Mouse (Mus musculus) macrophage (primary cell): ENCODE results near the gene Fubp1. TPM values are rescaled to one million over a fixed set of nuclear protein-coding genes. Genes with fewer than 3 reads are reported as not detected.
A peak's percentile ranks its signal among the peaks of the same experiment; 100 is the strongest.

ENCODE experiments used
- H3K27ac ChIP-seq: fragments of 350-480 bp; formaldehyde crosslinking; 2 replicates; pipeline ENCODE4 v1.9.0; 2021
- H3K36me3 ChIP-seq: fragments of 350-480 bp; formaldehyde crosslinking; 2 replicates; pipeline ENCODE4 v1.9.0; 2021; ENCODE audit errors: inconsistent target
- H3K4me3 ChIP-seq: fragments of 350-480 bp; formaldehyde crosslinking; 2 replicates; pipeline ENCODE4 v1.9.0; 2021; ENCODE audit errors: inconsistent target
- H3K79me2 ChIP-seq: fragments of 350-480 bp; formaldehyde crosslinking; 2 replicates; pipeline ENCODE4 v1.9.0; 2021; ENCODE audit errors: inconsistent target
- WGBS: methylation state at CpG from one replicate; pipeline ENCODE4 v1.1.7; 2026; ENCODE audit warnings: inconsistent platforms; ENCODE audit not compliant: missing documents; 5-methylcytosine and 5-hydroxymethylcytosine counted together
- polyA plus RNA-seq: library from polyadenylated mRNA; stranded (reverse); fragments of 250-400 nt; gene quantifications from 3 replicates; pipeline ENCODE4 v1.2.4, GENCODE M21; 2018; ENCODE audit warnings: inconsistent platforms

The Fubp1 gene
- polyA plus RNA-seq, 1 experiment from 2014 or later, result 88.5 TPM

- Histone ChIP-seq H3K79me2 (peaks cover 7% of the 10 kb centered on the region), H3K36me3 (no peaks in the 10 kb centered on the region), H3K27ac (no peak overlapping the region), H3K4me3 (no peak overlapping the region)
- WGBS, result 91% methylated on average over 3 of the region's 3 CpGs
Measured at GRCm38 (mm10) chr3:152203996-152204395, 6.2 kb upstream of the Fubp1 start.

DNA sequence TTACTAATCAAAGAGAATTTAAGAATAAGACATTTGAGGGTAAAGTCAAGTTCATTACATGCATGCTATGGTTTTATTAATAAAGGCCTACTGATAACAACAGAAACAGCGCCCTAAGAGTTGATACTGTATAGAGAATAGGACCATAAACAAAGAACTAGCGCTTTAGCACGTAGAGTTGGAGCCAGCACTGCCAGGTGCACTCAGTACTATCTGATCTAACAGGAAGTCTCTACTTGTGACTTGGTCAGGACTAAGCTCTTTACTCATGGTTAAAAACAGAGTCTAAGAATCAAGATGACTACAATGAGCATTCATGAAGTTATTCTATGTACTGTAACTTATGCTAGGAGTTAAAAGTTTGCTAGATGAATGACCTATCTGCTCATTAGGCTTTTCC lies 5.6 kb upstream of the Fubp1 start:
- WGBS, result 89% methylated on average over 3 of the region's 3 CpGs
- Histone ChIP-seq H3K4me3 (no peak overlapping the region), H3K79me2 (peaks cover 13% of the 10 kb centered on the region), H3K27ac (no peak overlapping the region), H3K36me3 (no peaks in the 10 kb centered on the region)

GRCm38 (mm10) chr3:152207156-152207555 lies 3.1 kb upstream of the Fubp1 start:
- Histone ChIP-seq H3K4me3 (no peak overlapping the region), H3K79me2 (peaks cover 26% of the 10 kb centered on the region), H3K36me3 (no peaks in the 10 kb centered on the region), H3K27ac (no peak overlapping the region)
- 98% methylated on average over 4 of the region's 4 CpGs for WGBS

DNA sequence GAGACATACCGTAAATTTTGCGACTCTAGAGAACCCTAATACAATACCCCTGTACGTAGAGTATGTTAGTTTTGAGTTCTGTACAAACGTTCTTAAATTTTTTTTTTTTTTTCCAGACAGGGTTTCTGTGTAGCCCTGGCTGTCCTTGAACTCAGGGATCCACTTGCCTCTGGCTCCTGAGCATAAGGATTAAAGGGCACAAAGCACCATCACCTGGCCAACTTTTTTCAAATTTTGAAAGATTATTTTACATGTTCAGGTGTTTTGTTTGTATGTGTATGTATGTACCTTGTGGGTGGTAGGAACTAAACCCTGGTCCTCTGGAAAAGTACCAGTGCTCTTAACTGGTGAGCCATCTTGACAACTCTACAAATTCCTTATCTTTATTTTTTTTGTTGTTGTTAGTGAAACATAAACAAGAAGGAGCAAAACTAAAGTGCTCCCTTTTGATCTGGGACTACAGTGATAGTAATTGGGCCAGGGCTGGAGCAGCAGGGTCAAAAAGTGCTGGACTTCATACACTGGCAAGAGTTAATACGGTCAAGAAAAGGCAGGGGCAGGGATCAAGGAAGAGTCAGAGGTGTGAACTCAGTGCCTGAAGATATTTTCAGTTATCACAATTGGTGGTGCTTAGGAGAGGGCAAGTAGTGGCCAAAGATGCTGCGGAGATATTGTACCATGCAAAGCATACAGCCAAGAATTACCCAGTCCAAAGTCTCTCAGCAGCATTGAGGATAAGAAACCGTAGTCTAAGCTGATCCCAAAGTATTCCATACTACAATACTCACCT lies 1.9 kb upstream of the Fubp1 start:
- H3K79me2 ChIP-seq, result peaks cover 37% of the 10 kb centered on the region
- H3K4me3 ChIP-seq, result no peak overlapping the region
- H3K27ac ChIP-seq, result no peak overlapping the region
- 93% methylated on average over 7 of the region's 7 CpGs for WGBS
- no peaks in the 10 kb centered on the region for H3K36me3 ChIP-seq

DNA sequence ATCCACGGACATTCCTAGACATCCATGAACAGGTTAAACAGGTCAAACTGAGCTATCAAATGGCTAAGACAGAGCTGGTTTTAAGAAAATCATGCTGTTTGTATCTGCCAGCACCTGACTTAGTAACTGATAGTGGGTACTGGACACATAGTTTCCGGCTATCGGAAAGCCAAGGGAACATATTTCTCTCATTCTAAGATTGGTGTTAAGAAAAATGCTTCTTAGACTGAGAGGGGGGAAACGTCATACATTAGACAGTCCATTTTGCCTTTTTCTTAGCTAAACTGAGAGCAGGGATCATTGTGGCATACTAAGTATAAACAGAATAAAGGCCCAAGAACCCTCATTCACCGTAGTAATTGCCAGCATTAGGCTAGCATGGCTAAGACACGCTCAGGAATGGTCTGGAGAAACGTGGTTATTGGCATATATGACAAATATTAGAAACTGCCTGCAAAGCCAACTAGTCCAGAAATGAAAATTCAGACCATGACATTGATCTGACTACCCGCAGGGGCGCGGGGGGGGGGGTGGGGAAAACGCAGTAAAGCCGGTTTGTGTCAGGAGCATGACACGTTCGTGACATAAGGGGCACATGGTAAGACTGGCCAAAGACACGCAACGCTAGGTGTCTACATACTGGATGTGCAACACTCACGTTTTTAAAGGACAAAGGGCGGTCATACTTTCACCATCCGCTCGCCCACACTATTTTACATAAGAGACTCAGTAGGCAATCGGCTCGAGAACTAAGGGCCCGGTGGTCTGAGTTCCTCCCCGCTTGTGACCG lies 850 bp upstream of the Fubp1 start:
- peaks cover 48% of the 10 kb centered on the region for H3K79me2 ChIP-seq
- peak overlapping the region; percentile 60 for H3K4me3 ChIP-seq
- H3K27ac ChIP-seq, result peak overlapping the region; percentile 73
- WGBS, result 5% methylated on average over 25 of the region's 25 CpGs
- H3K36me3 ChIP-seq, result no peaks in the 10 kb centered on the region

DNA sequence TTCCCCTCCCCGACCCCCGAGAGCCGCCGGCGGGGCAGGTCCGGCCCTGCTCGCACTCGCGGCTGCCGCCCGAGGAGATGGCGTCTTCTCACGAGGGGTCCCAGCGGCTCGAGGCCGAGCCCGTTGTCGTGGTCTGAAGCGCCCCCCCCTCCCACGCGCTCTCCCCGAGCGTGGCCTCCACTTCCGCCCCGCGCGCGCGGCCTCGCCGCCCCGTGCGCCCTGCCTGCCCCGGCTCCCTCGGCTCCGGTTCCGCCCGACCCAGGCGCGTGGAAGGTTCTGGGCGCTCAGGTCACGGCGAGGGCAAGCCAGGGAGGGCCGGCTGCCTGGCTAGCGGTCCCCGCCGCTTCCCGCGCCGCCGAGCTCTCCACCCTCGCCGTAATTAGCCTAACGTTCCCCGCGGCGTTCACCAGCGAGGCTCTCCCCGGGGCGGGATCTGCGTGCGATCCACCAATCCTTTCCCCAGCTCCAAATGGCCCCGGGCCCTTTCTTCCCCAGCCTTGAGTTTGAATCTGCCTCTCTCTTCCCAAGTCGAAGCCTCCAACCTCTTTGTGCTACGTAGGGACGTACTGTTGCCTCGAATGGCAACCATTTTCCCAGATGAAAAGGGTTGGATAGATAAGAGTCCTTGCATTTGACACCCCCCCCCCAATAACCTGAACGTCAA lies 638 bp downstream of the Fubp1 start:
- Histone ChIP-seq H3K36me3 (no peaks in the 10 kb centered on the region), H3K4me3 (peak overlapping the region; percentile 67), H3K79me2 (peaks cover 63% of the 10 kb centered on the region), H3K27ac (peak overlapping the region; percentile 73)
- WGBS, result under 1% methylated on average over 68 of the region's 68 CpGs

DNA sequence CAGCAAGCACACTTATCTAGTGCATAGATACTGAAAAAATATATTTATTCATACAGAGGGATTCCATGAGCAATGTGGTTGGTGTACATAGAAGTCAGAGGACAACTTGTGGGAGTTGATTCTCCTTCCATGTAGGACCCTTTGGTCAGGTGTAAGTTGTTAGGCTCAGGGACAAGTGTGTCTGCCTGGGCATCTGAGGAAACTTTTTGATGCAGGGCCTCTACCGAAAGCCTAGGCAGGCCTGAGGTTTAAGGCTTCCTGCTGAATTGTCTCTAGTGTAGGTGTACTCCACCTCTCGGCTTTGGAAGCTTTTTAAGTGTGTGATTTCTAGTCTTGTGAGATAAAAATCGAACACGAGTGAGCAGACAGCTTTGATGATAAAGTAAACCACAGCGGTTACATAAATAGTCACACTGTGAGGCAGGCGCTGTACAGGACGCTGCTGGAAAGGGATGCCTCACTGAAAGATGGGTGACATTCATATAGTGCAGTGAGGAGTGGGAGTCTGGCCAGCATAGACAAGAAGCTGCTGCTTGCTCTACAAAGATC lies 1.6 kb downstream of the Fubp1 start:
- peak overlapping the region; percentile 67 for H3K4me3 ChIP-seq
- H3K79me2 ChIP-seq, result peaks cover 72% of the 10 kb centered on the region
- H3K36me3 ChIP-seq, result peaks cover 6% of the 10 kb centered on the region; the same call in 1 of the 2 replicates
- H3K27ac ChIP-seq, result peak overlapping the region; percentile 65
- WGBS, result 0% methylated on average over 7 of the region's 7 CpGs

GRCm38 (mm10) chr3:152213416-152213815 lies 3.2 kb downstream of the Fubp1 start:
- Histone ChIP-seq H3K79me2 (peaks cover 87% of the 10 kb centered on the region), H3K27ac (no peak overlapping the region), H3K36me3 (peaks cover 22% of the 10 kb centered on the region), H3K4me3 (no peak overlapping the region)
- 14% methylated on average over 3 of the region's 3 CpGs for WGBS

GRCm38 (mm10) chr3:152224918-152225317 lies 14.7 kb downstream of the Fubp1 start:
- H3K4me3 ChIP-seq, result no peak overlapping the region
- H3K79me2 ChIP-seq, result peaks cover 56% of the 10 kb centered on the region; the same call in 1 of the 2 replicates
- H3K27ac ChIP-seq, result no peak overlapping the region
- peaks cover 97% of the 10 kb centered on the region for H3K36me3 ChIP-seq

DNA sequence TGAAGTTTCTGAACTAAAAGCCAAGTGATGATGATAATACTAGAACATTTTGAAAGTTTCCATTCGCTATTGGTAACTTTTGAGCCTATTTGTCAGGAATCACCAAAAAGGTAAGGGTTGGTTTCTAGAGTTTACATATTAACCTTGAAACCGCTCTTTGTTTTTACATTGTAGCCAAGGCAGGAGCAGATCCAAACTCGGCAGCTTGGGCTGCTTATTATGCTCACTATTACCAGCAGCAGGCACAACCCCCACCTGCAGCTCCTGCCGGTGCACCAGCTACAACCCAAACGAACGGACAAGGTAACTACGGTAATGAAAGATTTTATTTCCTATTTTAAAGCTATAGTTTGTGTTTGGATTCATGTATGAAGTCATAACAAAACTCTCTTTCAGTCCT lies 15.7 kb downstream of the Fubp1 start:
- no peak overlapping the region for H3K4me3 ChIP-seq
- 98% methylated on average over 7 of the region's 7 CpGs for WGBS
- H3K79me2 ChIP-seq, result peaks cover 49% of the 10 kb centered on the region; the same call in 1 of the 2 replicates

DNA sequence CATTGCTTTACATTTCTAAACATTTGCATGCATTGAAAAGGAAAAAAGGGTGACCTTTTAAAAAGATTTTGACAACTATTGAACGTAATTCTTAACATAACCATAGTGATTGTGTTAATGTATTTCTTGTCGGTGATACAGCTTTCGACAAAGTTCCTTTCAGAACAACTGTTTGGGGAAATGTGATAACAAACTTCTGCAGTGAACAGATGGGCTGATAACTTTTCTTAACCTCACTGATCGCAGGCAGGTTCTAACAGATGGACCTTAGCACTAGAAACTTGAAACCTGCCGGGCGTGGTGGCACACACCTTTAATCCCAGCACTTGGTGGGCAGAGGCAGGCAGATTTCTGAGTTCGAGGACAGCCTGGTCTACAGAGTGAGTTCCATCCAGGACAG lies 18.6 kb downstream of the Fubp1 start:
- H3K27ac ChIP-seq, result no peak overlapping the region
- peaks cover 27% of the 10 kb centered on the region; the same call in 1 of the 2 replicates for H3K79me2 ChIP-seq
- WGBS, result 93% methylated on average over 7 of the region's 7 CpGs
- H3K4me3 ChIP-seq, result no peak overlapping the region
- H3K36me3 ChIP-seq, result peaks cover 83% of the 10 kb centered on the region

More for the DNA sequence above, 15.7 kb downstream of the Fubp1 start:
- Histone ChIP-seq H3K27ac (no peak overlapping the region), H3K36me3 (peaks cover 90% of the 10 kb centered on the region)

DNA sequence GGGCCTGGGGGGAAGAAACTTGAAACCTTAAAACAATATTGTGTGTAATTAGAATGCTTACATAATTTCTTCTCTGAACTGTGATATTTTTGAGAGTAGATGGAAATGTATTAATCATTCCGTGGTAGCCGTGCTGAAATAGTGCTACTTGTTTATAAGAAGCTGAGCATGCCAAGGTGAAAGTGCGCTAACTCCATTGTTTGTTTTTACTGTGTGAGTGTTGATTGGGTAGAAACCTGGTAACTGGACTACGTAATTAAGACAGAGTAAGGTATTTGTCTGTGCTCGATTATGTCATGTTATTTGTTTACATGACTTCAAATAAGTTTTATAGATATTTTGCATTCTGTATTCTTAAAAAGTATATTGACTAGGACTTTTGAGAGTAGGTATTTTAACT lies 19.0 kb downstream of the Fubp1 start:
- 94% methylated on average over 5 of the region's 5 CpGs for WGBS
- peaks cover 79% of the 10 kb centered on the region for H3K36me3 ChIP-seq
- H3K4me3 ChIP-seq, result no peak overlapping the region
- no peak overlapping the region for H3K27ac ChIP-seq
- H3K79me2 ChIP-seq, result peaks cover 24% of the 10 kb centered on the region; the same call in 1 of the 2 replicates

DNA sequence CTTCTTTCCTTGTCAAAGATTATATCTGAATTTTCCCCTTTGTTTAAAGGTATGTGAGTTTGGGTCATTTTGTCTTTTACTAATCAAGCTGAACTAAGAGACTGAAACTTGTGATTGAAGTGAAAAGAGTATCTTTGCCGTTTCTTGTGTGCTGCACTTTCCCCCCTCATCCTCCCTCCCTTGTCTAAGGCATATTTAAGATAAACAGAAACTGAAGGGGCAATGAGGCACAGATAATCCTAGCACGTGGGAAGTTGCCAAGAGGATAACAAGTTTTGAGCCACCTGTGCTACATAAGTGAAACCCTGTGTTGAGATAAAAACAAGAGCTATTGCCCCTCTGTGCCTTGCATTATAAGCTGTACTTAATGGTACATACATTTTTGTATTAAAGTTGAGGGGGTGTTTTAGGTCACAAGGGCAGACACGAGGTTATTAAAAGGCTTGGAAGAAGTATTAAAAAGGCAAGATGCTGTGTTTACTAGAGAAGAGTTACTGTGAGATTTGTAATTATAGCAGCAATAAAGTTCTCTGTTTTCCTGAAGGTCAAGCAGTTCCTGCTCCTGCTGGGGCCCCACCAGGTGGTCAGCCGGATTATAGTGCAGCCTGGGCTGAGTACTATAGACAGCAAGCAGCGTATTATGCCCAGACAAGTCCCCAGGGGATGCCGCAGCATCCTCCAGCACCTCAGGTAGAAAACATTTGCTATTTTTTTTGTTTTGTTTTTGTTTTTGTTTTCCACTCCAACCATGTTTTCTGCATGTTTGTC lies 21.3 kb downstream of the Fubp1 start:
- peaks cover 24% of the 10 kb centered on the region; the same call in 1 of the 2 replicates for H3K79me2 ChIP-seq
- no peak overlapping the region for H3K27ac ChIP-seq
- H3K36me3 ChIP-seq, result peaks cover 64% of the 10 kb centered on the region
- no peak overlapping the region for H3K4me3 ChIP-seq
- WGBS, result 87% methylated on average over 6 of the region's 6 CpGs

GRCm38 (mm10) chr3:152235238-152235637 lies 25.0 kb downstream of the Fubp1 start:
- 89% methylated on average over 1 of the region's 1 CpGs for WGBS

More at GRCm38 (mm10) chr3:152235238-152235637, 25.0 kb downstream of the Fubp1 start:
- Histone ChIP-seq H3K27ac (no peak overlapping the region), H3K4me3 (no peak overlapping the region), H3K36me3 (peaks cover 36% of the 10 kb centered on the region; the same call in 1 of the 2 replicates), H3K79me2 (no peaks in the 10 kb centered on the region; the same call in 1 of the 2 replicates)
